Mouse (Mus musculus) C2C12 (cell line): ENCODE measurements around the gene Tmem150b.

Source experiments
- CTCF ChIP-seq: IDR thresholded peaks from one replicate; pipeline ENCODE4 v1.5.1; 2011; ENCODE audit not compliant: control insufficient read depth, insufficient read depth, insufficient read length
- MAX ChIP-seq: IDR thresholded peaks from one replicate; pipeline ENCODE4 v1.6.1; 2011; ENCODE audit warnings: mild to moderate bottlenecking, control low read depth
- MYOG ChIP-seq: IDR thresholded peaks from one replicate; pipeline ENCODE4 v1.6.1; 2011; ENCODE audit not compliant: control insufficient read depth, insufficient read length; ENCODE audit errors: extremely low read depth
- USF1 ChIP-seq: IDR thresholded peaks from one replicate; pipeline ENCODE4 v1.6.1; 2011; ENCODE audit warnings: low read depth, mild to moderate bottlenecking, control low read depth, moderate library complexity

DNA sequence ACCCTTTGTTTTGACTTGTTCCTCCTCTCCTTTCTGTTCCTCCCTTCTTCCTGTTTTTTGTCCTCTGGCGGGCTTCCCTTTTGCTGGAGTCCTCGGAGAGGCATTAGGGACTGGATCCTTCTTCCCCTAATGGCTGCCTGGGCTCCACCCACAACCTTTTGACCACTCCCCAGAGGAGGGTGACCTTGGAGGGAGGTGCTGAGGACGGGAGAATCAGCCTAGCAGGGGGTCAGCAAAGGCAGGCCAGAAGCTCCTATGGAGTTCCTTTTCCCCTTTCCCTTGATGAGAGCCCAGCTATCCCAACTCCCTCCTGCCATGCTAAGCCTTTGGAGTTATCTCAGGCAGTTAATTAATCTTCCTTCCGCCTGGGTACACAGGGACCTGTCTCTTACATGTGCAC, 16.1 kb upstream of the Tmem150b start:
- no peak for TF ChIP-seq MAX
- TF ChIP-seq CTCF: no peak
- no peak for TF ChIP-seq USF1
- no peak for TF ChIP-seq MYOG
